Mouse (Mus musculus): ENCODE results near the gene Smurf1.
A peak's percentile ranks its signal among the peaks of the same experiment; 100 is the strongest.

The Smurf1 gene

DNA sequence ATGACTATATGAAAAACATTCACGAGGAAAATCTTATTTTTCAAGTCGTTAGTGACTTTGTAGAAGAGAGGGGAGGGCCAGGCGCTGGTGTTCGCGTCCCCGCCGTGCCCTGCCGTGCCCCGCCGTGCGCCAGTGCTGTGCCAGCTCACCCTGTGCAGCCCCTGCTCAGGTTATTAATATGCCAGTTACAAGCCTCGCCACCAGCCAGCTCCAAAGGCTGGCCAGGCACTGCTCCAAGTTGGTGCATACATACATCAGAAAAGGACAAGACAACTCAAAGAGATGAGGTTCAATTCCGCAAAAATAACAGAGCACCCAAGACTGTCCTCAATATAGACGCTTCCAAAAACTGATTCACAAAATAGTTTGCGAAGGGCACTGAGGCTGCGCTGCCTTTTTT lies 51.7 kb downstream of the Smurf1 start:
- DNase-seq (ENCODE audit: low read depth) = no peak

DNA sequence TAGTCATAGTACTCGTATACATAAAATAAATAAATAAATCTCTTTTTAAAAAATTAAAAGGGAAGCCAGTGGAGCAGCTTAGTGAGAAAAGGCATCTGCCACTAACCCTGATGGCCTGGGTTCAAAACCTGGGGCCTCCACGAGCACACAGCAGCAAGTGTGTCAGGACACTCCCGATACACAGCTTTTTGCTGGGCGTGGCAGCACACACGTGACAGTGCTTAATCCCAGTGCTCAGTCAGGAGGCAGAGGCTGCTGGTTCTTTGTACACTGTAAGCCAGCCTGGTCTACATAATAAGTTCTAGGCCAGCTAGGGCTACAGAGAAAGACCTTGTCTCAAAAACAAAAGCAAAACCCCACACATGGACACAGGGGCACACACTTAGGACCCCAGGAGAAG lies 52.3 kb downstream of the Smurf1 start:
- no peak for DNase-seq (ENCODE audit: low read depth)

GRCm38 (mm10) chr5:144912519-144913310 lies 52.9 kb downstream of the Smurf1 start:
- no peak for DNase-seq (ENCODE audit: low read depth)

DNA sequence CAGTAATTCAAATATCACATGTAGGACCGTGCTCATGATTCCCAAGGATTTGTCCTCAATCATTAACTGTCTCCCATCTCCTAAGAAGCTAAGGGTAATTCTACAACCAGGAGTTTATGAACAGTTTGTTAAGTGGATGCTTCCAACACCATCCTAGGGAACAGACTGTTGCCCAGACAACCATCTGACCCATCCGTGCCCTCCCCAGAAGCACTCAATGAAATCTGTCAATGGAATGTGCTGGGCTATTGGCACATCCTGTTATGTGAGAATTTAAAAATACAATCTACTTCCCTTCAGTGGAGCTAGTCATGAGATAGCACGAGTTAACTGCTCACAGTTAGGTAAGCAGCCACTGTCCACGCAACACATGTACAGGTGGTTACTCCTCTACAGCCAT lies 56.1 kb downstream of the Smurf1 start:
- no peak for DNase-seq (ENCODE audit: low read depth)

DNA sequence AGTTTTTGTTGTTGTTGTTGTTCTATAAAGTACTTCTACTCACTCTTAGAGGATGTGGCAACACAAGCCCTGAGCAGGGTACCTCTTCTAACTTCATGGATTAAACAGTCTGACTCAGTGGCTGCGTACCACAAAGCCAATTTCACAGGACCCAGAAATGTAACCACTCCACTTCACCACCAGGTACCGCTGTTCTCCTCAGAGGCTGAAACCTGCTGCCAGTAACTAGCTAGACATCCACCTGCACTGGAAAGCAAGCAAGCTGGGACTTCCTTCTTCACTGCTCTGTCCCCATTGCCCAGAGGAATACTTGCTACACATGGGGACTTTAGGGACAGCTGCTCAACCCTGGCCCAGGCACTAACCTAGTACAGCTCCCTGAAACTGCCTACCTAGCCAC lies 58.1 kb downstream of the Smurf1 start:
- no peak for DNase-seq (ENCODE audit: low read depth)

DNA sequence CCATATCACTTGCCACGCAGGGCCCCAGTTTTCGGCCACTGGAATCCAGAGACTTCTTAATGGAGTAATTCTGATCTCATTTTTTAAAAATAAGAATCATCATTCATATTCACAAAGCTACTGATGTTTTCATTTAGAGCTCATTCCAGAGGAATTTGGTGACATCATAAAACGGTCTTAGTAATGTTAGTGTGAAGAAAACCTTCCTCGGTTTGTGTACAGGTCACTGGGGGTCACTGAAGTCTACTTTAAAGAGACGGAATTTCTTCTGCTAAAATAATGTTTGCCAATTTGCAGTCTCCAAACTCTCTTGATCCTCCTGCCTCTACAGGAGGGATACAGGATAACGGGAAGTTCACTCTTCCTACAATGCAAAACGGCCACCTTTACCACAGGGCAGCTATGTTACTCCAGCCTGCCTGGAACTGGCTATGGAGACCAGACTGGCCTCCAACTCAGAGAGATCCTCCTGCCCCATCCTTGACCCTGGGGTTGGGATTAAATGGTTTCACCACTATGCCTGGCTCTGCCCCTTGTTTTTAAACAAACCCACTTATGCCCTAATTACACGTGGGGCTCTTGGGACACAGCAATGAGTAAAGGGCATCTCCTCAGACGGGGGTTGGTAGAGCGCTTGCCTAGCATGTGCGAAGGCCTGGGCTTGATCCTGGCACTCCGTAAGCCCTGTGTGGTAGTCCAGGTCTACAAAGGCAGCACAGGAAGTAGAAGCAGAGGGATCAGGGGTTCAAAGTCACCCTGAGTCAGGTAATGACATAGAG lies 61.1 kb downstream of the Smurf1 start:
- DNase-seq (ENCODE audit: low read depth) = no peak

DNA sequence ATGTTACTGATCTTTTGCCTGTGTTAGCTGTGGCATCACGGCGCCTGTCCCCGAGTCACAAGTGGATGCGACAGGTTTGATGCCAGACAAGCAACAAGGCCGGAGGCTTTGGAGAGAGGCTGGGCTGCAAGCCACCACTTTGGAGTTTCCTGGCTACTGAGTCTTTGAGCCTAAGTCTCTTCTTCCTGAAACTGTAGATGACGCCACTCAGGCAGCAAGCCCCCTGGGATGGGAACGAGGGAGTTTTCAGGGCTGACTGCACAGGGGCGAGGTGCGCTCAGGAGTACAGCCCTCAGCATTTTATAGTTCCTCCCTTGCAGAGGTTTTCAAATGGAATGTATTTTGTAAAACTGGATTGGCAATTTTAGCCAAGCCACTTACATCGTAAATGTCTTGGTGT lies 63.9 kb downstream of the Smurf1 start:
- DNase-seq (ENCODE audit: low read depth) = no peak

- no peak for DNase-seq (ENCODE audit: low read depth)
Measured at GRCm38 (mm10) chr5:144901035-144901434, 64.6 kb downstream of the Smurf1 start.

DNA sequence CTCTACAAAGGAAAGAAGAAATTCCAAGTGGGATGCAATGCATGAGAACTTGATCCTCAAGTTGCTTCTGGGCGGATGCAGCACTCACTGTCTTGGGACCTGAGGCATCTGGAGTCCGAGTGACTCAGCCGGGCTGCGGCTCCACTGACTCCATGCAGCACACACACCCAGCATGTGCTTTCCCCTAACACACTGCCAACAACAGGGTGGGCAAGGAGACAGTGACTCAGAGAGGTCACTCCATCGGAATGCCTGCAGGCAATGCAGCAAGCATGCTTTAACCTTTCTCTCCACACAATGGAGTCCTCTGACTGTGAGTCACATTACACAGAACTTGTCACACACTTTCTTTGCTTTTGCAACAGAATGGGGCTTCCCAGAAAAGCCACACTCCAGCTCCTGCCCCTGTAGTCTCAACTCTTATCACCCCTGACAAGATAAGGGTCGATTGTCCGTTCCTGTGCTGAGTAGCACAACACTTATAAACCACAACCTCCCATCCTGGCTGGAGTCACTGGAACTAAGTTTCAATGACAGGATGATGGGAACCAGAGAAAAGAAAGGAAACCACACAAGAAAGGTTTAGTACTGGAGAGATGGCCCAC lies 67.1 kb downstream of the Smurf1 start:
- no peak for DNase-seq (ENCODE audit: low read depth)

DNA sequence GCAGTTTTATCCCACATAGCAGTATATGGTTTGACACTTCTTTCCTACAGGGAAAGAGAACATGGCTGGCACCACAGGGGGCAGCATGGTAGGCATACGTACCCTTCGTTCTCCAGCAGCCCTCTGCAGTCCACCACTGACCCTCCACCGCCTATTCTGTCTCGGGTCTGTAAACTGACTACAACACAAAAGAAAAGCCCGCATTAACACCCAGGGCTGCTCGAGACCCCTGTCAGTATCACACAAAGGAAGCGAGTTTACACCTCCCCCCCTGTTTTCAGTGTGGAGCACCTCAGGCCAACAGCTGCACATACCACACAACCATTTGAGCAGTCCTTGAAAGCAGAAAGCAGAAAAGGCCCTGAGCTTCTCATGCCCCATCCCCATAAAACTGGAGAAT lies 67.8 kb downstream of the Smurf1 start:
- DNase-seq (ENCODE audit: low read depth) = no peak

DNA sequence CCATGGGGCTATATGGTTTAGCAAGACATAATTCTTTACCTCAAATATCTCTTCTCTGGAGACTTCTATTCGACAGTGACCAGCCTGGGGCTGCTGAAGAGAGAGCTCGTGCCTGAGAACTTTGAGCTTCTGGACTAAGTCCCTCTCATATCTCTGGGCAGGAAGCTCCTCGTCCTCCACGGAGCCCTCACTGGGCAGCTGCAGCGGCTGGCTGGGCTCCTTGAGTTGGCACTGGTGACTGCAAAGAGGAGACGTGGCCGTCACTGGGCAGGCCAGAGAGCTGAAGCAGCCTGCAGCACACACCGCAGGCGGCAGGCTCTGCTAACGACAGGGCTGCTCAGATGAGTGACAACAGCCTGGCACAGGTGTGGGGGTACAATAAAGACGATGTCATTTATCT lies 74.4 kb downstream of the Smurf1 start:
- no peak for DNase-seq (ENCODE audit: low read depth)

- DNase-seq (ENCODE audit: low read depth) = no peak
Measured at GRCm38 (mm10) chr5:144885968-144886650, 79.5 kb downstream of the Smurf1 start.

- DNase-seq (ENCODE audit: low read depth) = no peak
Measured at GRCm38 (mm10) chr5:144884629-144885217, 80.9 kb downstream of the Smurf1 start.

DNA sequence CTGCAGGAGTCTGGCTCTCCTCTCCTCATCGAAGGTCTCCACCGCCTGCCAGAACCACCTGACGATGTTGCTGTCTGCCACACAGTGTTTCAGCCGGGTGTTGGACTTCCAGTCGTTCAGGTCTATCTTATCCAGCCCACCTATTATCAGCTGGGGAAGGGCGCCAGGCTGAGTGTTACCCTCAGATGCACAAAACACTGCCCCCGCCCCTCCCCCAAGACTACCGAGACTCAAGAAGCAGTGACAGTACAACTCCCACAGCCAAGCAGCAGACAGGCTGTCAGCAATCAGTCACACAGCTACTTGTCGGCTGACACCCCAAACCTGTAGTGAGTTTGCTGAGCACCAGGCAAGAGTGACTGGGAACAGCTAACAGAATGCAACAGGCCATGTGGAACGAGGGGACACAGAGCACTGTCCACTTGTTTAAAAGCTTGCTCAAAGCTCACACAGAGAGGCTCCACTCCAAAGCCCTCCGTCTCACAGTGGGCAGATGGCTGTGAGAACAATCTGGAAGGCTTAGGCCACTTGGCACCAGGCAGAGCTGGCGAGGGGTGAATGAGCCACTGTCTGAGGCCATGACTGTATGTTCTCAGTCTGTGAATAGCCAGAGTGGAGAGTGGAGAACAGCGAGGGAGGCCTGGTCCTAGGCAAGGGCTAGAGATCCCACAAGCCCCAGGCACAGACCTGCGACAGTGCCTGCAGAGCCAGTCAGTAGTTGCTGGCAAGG lies 83.8 kb downstream of the Smurf1 start:
- no peak for DNase-seq (ENCODE audit: low read depth)

- no peak for DNase-seq (ENCODE audit: low read depth)
Measured at GRCm38 (mm10) chr5:144877021-144877420, 88.6 kb downstream of the Smurf1 start.

- DNase-seq (ENCODE audit: low read depth) = peak; percentile 50
Measured at GRCm38 (mm10) chr5:144875892-144876291, 89.8 kb downstream of the Smurf1 start.

- no peak for DNase-seq (ENCODE audit: low read depth)
Measured at GRCm38 (mm10) chr5:144875227-144875626, 90.4 kb downstream of the Smurf1 start.

GRCm38 (mm10) chr5:144872867-144873266 lies 92.8 kb downstream of the Smurf1 start:
- DNase-seq (ENCODE audit: low read depth) = no peak

- DNase-seq (ENCODE audit: low read depth) = no peak
Measured at GRCm38 (mm10) chr5:144872326-144872725, 93.3 kb downstream of the Smurf1 start.

- DNase-seq (ENCODE audit: low read depth) = no peak
Measured at GRCm38 (mm10) chr5:144871775-144872174, 93.9 kb downstream of the Smurf1 start.

DNA sequence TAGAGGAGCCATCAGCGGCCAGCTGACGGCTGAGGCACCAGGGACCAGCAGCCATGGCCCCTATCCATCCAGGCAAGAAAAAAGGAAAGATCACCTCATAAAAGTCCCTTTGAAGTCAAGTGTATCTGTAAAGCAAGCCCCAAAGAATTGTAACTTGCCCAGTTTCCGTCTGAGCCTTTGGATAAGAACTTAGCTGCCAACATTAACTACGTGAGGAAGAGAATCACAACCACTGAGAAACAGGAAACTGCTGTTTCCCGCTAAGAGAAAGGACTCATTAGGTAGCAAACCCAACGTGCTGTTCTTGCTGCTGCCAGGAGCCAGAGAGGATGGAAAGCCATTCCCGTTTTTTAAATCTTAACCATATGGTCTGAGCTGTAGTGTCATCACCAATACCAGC lies 94.9 kb downstream of the Smurf1 start:
- no peak for DNase-seq (ENCODE audit: low read depth)

Measured in c-Kit-positive CD71-negative TER-119-negative erythroid progenitor cells, embryonic 14.5 days (primary cell).